Mouse (Mus musculus): ENCODE data around the gene Abcg8.

Abcg8 gene

DNA sequence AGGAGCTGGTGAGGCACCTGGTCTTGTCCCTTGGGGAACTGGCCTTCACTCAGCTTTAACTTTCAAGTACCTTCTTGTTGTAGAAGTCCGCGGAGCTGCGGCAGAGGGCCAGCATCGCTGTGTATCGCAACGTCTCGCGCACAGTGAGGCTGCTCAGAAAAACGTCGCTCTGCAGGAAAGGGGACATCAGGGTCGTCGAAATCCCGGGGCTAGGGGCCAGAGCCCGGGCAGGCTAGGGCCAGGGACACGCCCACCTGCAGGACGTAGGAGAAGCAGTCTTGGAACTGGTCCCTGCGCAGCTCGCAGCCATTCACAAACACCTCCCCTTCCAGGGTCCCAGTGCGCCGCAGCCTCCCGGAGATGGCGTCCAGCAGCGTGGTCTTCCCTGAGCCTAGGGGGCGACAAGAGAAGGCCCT lies at the start of gene Abcg8:
TSS of gene Abcg8 (plus strand) at position 352 of the 416 bp plus-strand sequence.
- in situ Hi-C loops (cut with MboI; ENCODE audit: unreplicated experiment in 2 of 2), result loop anchor here (25.0 kb wide), 1 partner anchor 961 kb away; no protein-coding TSS in a partner anchor

DNA sequence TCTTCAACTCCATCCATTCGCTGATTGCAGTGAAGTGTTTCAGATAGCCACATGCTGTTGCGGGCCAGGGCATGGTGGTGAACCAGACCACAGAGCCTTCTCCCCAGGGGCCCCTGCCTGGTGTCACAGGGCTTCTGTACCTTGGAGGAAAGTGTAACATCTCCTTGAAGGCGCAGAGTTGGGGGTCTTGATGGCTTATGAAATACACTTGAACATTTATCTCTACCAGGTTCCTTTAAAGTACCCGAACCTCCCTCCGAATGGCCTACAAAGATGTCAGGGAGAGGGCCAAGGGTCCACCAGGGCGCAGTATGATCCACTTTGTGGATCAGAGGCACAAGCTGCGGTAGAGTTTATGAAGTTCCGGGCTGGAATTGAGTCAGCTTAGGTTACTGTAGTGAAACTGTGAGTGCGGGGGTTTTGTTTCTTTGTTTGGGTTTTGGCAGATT lies 49.2 kb upstream of the Abcg8 start:
- in situ Hi-C loops (cut with MboI; ENCODE audit: unreplicated experiment in 2 of 2), result no loop called here

DNA sequence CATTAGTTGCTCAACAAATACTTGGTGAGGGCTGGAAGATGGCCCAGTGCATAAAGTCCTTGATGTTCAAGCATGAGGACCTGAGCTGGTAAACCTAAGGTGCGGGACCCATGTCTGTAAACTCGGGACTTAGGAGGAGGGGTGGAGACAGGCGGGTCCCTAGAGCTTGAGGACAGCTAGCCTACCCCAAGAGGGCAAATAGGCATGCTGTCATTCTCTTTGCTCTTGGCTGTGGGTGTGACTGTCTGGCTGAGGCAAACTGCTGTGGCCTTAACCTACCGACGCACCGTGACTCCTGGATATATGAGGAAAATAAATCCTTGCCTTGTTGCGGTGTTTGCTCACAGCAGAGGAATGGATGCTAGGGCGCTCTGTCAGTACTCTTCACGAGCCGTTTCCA lies 48.4 kb upstream of the Abcg8 start:
- in situ Hi-C loops (cut with MboI; ENCODE audit: unreplicated experiment in 2 of 2), result no loop called here

DNA sequence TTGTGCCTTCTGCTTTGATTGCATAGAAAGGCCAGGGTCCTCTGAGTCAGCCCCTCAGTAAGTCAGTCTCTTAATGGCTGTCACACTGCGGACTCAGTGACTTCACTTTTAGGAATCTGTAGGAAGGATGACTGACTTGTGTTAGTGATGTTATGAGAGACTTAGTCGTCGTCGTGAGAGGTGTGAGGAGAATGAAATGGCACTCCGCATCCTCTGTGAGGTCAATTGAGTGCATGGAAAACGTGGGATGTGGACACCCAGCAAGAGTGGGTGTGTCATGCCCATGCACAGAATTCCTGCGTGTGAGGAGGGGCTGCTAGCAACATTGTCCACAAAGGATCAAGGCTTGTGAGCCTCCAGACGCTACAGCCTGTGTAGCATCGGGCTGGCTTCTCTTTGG lies 47.5 kb upstream of the Abcg8 start:
- in situ Hi-C loops (cut with MboI; ENCODE audit: unreplicated experiment in 2 of 2), result no loop called here

DNA sequence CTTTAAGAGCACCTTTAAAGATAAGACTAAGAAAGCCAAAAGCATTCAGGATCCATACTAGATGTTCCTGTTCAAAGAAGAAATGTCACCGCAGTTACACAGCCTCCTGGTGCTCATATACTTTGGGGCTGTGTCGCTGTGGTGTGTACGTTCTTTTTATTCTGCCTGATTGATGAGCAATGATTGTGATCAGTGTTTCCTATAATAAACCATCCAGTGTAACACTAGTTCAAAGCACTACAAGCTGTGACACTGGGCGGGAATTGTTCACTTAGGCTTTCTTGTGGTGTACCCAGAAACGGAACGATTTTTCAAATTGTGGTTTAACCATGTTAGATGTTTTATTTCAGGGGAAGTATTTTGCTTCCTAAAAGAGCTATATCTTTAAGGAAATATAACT lies 44.3 kb upstream of the Abcg8 start:
- in situ Hi-C loops (cut with MboI; ENCODE audit: unreplicated experiment in 2 of 2), result no loop called here

DNA sequence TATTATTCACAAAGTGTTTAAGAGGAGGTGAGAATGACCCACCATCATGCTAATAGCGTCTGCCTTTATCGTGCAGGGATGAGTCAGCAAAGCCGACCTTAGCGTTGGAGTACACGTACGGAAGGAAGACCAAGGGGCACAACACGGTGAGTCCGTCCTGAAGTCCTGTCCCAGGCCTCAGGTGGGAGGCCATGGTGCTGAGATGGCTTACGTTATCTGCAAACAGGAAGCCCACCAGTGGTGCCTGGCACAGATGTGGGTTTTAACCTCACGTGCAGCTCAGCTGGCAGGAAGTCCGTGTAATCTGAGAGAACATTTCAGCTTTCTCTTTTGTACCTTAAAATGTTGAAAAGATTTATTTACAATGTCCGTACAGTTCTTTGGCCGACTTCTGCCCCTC lies 42.7 kb upstream of the Abcg8 start:
- in situ Hi-C loops (cut with MboI; ENCODE audit: unreplicated experiment in 2 of 2), result no loop called here

DNA sequence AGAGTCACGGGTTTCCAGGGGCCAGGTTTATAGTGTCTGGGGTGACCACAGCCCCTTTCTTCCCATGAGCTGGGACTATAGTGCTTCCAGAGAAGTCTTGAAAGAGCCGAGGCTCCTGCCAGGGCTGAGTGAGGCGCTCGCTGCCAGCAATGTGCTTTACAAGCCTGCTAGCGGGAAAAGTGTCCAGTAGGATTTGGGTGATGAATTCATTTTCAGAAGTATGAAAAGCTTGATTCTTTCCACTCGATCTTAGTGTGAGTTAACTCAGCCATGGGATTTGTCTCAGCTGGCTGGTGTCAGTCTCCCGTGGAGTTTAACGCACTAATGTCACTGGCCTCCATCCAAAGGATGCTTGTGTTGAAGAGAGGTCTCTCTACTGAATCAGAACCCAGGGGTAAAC lies 39.8 kb upstream of the Abcg8 start:
- in situ Hi-C loops (cut with MboI; ENCODE audit: unreplicated experiment in 2 of 2), result no loop called here

DNA sequence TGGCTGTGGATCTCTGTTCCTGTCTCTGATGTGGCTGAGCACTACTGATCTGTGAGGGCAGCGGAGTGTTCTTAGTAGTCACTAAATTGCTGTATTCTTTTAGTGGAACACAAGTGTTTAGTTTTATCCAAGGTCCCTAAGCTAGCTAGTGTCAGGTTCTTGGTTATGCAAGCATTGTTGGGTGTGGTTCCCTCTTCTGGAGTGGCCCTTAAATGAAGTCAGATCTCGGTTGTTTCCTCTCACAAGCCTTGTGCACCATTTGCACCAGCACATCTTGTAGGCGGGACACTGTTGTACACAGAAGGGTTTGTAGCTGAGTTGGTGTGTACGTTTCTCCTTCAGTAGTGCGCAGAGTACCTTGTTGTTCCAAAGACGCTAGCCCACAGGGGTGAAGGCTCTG lies 38.1 kb upstream of the Abcg8 start:
- in situ Hi-C loops (cut with MboI; ENCODE audit: unreplicated experiment in 2 of 2), result no loop called here

DNA sequence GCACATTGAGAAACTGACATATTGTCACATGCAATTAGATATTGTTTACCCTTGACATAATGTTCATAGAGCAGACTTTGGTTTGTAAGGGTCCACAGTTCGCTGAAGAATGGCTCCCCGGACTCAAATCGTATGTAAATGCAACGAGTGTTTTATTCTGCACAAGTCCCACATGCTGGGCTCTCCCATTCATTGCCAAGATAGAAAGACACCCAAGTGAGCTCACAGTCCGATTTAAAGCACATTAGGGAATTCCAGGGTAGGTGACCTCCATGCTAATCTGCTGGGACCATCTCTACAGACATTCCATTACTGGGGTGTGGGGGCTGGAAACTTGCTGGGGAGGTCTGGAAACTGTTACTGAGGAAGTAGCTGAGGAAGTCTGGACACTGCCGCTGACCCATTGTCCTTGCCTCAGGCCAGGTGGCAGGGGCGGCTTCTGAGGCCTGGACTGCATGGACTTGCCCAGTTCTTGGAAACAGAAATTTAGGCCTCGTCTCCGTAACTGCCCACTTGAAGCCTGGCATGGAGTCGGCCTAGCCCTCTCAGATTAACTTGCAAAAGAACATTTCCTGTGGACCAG lies 36.2 kb upstream of the Abcg8 start:
- in situ Hi-C loops (cut with MboI; ENCODE audit: unreplicated experiment in 2 of 2), result no loop called here

DNA sequence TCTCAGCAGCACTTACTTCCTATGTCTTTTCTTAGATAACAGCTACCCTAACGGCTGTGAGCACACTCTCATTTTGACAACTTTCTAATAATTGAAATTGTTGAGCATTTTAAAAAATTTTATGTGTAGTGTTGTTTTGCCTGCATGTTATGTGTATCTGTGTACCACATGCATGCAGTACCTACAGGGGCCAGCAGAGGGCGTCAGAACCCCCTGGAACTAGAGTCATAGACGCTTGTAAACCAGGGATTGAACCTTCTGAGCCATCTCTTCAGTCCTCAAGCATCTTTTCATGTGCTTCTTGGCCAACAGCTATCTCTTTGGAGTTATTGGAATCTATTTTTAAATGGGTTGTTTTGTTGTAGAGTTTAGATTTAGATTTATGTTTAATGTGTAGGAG lies 34.2 kb upstream of the Abcg8 start:
- in situ Hi-C loops (cut with MboI; ENCODE audit: unreplicated experiment in 2 of 2), result no loop called here

DNA sequence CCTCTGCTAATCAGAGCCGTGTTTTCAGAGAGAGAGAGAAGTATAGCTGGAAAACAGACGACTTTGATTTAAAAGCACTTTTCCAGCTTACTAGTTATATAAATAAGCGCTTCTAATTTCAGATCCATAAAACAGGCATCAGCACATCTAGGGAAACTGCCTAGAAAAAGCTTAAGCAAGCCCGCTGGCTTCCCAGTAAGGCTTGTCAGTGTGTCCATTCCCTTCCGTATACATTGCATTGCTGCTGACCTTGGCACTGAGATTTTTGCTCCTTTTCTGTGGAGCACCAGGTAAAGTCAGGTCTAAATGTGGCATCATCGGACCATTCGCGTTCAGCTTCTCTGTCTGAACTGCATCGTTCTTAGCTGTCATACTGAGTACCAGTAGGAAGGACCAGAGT lies 33.8 kb upstream of the Abcg8 start:
- in situ Hi-C loops (cut with MboI; ENCODE audit: unreplicated experiment in 2 of 2), result no loop called here

DNA sequence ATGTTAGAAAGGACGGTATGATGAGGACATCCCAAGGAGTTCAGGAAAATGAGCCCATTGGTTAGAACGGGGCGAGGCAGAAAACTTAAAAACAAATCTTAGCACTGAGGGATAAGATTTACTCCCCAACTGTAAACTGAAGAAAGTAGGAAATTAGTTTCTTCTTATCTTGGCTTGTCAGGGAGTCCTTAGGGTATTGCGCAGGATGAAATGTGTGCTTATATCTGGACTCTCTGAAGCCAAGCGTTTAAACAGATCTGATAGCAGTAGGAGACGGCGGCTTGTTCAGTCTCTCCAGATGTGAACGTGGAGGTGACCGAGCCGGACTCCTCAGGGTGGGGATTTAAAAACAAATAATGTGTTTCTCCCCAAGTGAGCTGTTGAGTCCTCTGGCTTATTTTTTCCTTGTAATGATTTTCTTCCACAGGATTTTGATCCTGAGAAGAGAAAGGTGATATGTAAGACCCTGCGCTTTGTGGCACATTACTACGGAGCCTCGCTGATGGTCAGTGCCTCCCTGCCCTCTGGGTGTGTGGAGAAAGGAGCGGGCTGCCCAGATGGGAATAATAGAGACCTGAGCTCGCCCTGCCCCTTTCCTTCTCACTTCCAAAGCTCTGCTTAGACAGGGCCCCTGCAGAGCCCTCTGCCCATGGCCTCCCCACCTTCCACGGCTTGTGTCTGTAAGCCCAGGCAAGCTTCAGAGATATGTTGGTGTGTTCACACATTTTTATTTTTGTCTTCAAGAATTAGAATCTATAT lies 31.6 kb upstream of the Abcg8 start:
- in situ Hi-C loops (cut with MboI; ENCODE audit: unreplicated experiment in 2 of 2), result no loop called here

DNA sequence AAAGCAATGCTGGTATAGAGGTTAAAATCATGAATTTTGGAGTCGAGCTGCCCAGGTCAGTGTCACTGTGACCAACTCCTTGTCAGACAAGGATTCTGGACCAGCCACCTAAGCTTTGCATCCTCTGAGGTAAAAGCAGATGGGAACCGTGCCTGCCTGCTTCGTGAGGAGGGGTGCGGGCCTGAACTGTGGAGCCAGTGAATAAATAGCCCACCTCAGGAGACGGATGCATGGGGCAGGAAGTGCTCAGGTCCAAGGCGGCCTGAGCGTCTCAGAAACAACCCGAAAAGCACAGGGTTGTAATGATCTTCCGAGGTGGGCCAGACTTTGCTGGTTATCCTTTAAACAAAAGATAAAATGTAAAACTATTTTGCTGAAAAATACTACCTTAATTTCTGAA lies 31.0 kb upstream of the Abcg8 start:
- in situ Hi-C loops (cut with MboI; ENCODE audit: unreplicated experiment in 2 of 2), result no loop called here

DNA sequence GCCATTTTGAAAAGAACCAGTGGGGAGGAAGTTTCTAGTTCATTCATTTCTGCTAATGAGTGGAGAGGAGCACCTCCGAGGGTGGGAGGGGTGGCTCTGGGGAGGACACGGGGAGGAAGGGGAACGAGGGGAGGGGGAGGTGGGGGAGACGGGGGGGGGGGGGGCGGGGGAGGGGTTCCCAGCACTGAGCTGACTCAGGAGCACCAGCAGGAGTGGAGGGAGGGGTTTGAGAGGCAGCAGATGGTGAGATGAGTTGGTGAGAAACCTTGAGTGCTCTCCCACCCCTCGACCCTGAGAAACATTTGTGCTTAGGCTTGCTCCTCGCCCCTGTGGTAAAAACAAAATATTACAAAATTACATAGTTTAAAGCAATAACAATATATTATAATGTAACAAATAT lies 30.2 kb upstream of the Abcg8 start:
- in situ Hi-C loops (cut with MboI; ENCODE audit: unreplicated experiment in 2 of 2), result no loop called here

DNA sequence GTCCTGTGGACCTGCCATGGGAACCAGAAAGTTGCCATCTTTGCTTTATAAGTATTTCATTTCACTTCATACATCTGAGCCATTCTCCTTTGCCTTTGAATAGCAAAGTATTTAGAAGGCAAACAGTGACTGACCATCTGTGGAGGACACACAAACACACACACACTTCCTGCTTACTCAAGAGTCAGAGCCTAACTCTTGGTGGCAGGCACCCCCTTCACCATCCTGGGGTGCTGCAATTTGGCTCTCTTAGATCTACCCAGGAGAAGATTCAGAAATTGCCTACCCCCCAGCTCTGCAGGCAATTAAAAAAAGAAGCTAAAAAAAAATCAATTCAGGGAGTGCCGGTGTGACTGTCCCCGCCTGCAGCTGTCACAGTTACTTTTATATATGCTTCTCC lies 29.6 kb upstream of the Abcg8 start:
- in situ Hi-C loops (cut with MboI; ENCODE audit: unreplicated experiment in 2 of 2), result no loop called here

DNA sequence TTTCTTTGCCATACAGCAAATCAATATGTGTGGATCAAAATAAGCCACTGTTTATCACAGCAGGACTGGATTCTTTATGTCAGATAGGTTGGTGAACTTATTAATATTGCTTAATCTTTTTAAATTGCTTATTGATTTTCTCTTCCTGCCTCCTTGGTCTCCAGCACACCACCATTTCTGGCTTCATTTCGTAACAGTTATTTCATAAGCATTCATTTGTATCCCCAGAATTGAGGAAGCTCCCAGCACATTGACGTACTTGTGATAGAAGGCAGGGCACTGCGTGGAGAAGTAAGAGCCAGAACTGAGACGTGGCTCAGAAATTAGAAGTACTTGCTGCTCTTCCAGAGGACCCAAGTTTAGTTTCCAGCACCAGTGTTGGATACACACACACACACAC lies 28.5 kb upstream of the Abcg8 start:
- in situ Hi-C loops (cut with MboI; ENCODE audit: unreplicated experiment in 2 of 2), result no loop called here

DNA sequence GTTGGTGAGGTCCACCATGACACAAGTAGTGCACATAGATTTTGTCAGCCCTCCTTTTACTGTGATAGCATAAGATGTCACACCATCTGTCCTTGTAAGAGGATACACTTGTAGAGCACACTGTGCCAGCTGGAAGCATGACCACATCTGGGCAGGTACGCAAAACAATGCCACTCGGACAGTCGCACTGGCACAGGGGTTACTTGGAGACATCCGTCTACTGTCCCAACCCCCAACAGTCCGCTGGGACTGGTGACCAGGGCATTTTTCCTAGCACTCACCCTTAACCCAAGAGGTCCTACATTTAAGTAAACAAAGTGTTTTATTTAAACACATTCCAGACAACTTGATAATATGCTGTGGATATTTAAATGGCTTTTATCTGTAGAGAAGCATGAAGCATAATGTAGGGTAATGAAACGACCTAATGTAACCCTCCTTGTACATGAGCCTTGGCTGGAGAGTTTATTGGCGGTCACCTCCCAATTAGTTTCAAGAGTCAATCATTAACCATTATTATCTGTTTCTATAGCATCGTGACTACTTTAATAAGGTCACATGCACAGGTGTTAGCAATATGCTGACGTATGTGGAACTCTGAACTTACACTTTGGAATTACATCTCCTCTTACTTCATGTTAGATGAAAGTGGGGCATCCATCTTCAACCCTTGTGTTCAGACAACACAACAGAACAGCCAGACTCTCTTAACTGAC lies 25.6 kb upstream of the Abcg8 start:
- in situ Hi-C loops (cut with MboI; ENCODE audit: unreplicated experiment in 2 of 2), result no loop called here

DNA sequence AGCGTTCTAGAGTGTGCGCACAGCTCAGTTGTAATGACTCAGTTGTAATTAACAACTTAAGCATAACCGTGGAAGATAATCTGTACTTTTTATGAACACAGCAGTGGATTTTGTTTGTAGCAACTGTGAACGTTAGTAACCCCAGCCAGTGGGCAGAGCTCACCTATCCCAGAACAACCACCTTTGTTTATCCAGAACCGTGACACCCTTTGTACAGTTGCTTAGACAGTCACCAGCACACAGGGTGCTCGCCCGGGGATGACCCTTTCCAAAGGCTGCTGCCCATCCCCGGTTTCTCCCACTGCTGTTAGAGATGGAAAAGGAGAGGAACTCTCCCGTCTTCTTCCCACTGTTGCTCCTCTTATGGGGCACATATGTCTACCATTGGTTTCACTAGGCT lies 22.6 kb upstream of the Abcg8 start:
- in situ Hi-C loops (cut with MboI; ENCODE audit: unreplicated experiment in 2 of 2), result no loop called here

DNA sequence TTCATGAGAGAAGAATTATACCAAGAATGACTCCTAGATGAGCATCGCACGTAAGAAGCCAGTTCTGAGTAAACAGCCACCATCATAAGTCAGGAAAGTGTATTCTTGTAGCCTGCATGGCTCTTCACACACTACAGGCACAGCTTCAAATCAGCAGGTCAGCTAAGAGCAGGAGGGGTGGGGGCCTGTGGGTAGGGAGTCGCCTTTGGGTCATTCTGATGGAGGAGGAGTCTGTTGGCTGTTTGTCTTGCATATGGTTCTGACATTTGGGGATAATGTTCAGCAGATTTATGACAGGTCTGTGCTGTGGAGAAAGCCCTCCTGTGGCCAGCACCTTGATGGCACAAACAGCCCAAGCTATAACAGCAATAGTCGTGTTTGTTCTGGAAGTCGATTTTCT lies 19.9 kb upstream of the Abcg8 start:
- in situ Hi-C loops (cut with MboI; ENCODE audit: unreplicated experiment in 2 of 2), result no loop called here

DNA sequence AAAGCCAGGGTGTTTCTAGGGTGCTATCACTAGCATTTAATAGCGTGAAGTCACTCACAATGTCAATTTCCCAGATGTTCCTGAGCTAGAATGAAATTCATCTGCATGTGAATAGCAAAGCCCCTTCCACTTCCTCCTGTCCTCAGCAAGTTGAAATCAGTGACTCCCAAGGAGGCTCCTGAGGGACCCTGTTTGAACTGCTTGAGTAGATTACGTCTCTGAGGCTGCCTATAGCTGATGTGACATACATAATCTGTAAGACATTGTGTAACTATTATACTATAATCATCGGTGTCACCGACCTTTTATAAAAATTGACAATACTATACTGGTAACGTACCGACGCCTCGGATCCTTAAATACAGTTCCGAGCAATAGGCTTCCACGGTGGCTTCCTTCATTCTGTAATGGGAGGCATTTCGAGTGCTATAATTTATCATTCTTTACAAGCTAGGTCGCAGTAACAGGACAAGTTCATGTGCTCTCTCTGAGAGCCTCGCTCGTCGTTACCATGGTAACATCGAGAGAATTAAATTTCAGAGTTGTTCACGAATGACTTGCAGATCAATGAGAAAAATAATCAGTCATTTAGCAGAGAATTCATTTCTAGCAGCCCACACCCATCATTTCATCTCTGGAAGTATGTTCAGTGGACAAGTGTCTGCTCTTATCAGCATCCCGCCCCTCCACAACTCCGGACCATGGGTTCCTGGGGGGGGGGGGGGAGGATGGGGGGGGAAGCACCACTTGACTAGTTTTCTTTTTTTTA lies 19.3 kb upstream of the Abcg8 start:
- in situ Hi-C loops (cut with MboI; ENCODE audit: unreplicated experiment in 2 of 2), result no loop called here

DNA sequence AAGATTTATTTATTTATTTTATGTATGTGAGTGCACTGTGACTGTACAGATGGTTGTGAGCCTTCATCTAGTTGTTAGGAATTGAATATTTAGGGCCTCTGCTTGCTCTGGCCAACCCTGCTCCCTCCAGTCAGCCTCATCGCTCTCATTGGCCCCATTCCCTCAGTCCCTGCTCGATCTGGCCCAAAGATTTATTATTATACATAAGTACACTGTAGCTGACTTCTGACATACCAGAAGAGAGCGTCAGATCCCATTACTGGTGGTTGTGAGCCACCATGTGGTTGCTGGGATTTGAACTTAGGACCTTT lies 18.7 kb upstream of the Abcg8 start:
- in situ Hi-C loops (cut with MboI; ENCODE audit: unreplicated experiment in 2 of 2), result no loop called here
